Mouse (Mus musculus) forebrain, embryonic 15.5 days (tissue): ENCODE data around the gene Fam83f. TPM values are rescaled to one million over a fixed set of nuclear protein-coding genes. Genes with fewer than 3 reads are reported as not detected.

Experiments
- ATAC-seq: fragments of 200-750 bp; cut with Nextera tagmentation; replicated peaks from 2 replicates; pipeline ENCODE4 v1.8.0; 2017; ENCODE audit warnings: mild to moderate bottlenecking, moderate TSS enrichment, moderate library complexity
- H3K27ac ChIP-seq: fragments of 300-500 bp; sonication (generic); replicated peaks from 2 replicates; pipeline ENCODE4 v1.5.1; 2015; ENCODE audit warnings: mild to moderate bottlenecking, inconsistent platforms
- H3K27me3 ChIP-seq: fragments of 300-500 bp; sonication (generic); 2 replicates; pipeline ENCODE4 v1.6.1; 2015; ENCODE audit warnings: inconsistent platforms
- H3K36me3 ChIP-seq: fragments of 300-500 bp; sonication (generic); 2 replicates; pipeline ENCODE4 v1.6.1; 2015; ENCODE audit warnings: mild to moderate bottlenecking, inconsistent platforms
- H3K4me1 ChIP-seq: fragments of 300-500 bp; sonication (generic); 2 replicates; pipeline ENCODE4 v1.6.1; 2015; ENCODE audit warnings: inconsistent platforms
- H3K4me2 ChIP-seq: fragments of 300-500 bp; sonication (generic); replicated peaks from 2 replicates; pipeline ENCODE4 v1.6.1; 2015; ENCODE audit warnings: mild to moderate bottlenecking, inconsistent platforms
- H3K4me3 ChIP-seq: fragments of 300-500 bp; sonication (generic); 2 replicates; pipeline ENCODE4 v1.5.1; 2015; ENCODE audit warnings: mild to moderate bottlenecking, inconsistent platforms
- H3K9ac ChIP-seq: fragments of 300-500 bp; sonication (generic); replicated peaks from 2 replicates; pipeline ENCODE4 v1.6.1; 2015; ENCODE audit warnings: mild to moderate bottlenecking, inconsistent platforms
- H3K9me3 ChIP-seq: fragments of 300-500 bp; sonication (generic); 2 replicates; pipeline ENCODE4 v1.6.1; 2016; ENCODE audit warnings: inconsistent platforms
- WGBS: fragments of 180-500 bp; shearing (Covaris S2); methylation state at CpG from one replicate; pipeline ENCODE4 v1.1.7; 2015; ENCODE audit warnings: mixed read lengths; 5-methylcytosine and 5-hydroxymethylcytosine counted together
- polyA plus RNA-seq: library from polyadenylated mRNA; unstranded; fragments of >200 nt; fragmentation: Nextera tagmentation; extraction: Ambion mirVana; gene quantifications from 2 replicates; pipeline ENCODE4 v1.2.1, GENCODE M21; 2015

Gene Fam83f
- polyA plus RNA-seq, 1 experiment from 2014 or later: 0.05 TPM

GRCm38 (mm10) chr15:80711401-80712151 is 39.9 kb downstream of the Fam83f start:
- peak overlapping the region; percentile 88 for H3K4me2 ChIP-seq
- peak; percentile 41 for ATAC-seq
- H3K9ac ChIP-seq: peak overlapping the region; percentile 81
- H3K4me1 ChIP-seq: peaks cover 35% of the 10 kb centered on the region
- H3K27me3 ChIP-seq: no peaks in the 10 kb centered on the region
- peak overlapping the region; percentile 99 for H3K27ac ChIP-seq
- WGBS: under 1% methylated on average over 80 of the region's 106 CpGs
- no peaks in the 10 kb centered on the region for H3K36me3 ChIP-seq
- peak overlapping the region; percentile 100 for H3K4me3 ChIP-seq
- no peaks in the 10 kb centered on the region for H3K9me3 ChIP-seq

DNA sequence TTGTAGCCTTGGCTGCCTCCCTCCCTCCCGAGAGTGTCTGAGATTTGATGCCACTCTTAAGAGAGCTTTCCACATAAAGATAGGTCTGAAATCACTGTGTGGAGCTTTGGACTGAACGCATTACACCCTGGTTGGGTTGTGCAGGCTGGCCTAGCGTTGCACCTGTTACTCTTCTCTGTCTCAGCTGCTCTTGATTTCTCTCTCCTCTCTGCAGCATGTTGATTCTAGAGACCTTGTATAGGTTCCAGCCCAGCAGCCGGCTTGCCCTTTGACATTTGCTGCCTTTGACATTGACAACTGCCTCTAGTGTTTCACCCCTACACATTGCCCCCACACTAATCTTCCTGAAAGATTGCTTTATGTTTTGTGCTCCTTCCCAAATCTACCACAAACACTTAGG is 42.7 kb downstream of the Fam83f start:
- ATAC-seq: no peak
- H3K27ac ChIP-seq: no peak overlapping the region
- no peak overlapping the region for H3K4me3 ChIP-seq
- no peaks in the 10 kb centered on the region for H3K27me3 ChIP-seq
- peaks cover 23% of the 10 kb centered on the region for H3K4me1 ChIP-seq
- H3K9ac ChIP-seq: no peak overlapping the region
- no peak overlapping the region for H3K4me2 ChIP-seq
- 80% methylated on average over 4 of the region's 4 CpGs for WGBS
- H3K36me3 ChIP-seq: no peaks in the 10 kb centered on the region
- H3K9me3 ChIP-seq: no peaks in the 10 kb centered on the region

GRCm38 (mm10) chr15:80716631-80717135 is 45.0 kb downstream of the Fam83f start:
- Histone ChIP-seq H3K9me3 (no peaks in the 10 kb centered on the region), H3K4me2 (no peak overlapping the region), H3K36me3 (no peaks in the 10 kb centered on the region), H3K4me1 (peaks cover 12% of the 10 kb centered on the region), H3K27ac (no peak overlapping the region), H3K27me3 (no peaks in the 10 kb centered on the region), H3K9ac (no peak overlapping the region), H3K4me3 (no peak overlapping the region)
- 80% methylated on average over 8 of the region's 8 CpGs for WGBS
- no peak for ATAC-seq

DNA sequence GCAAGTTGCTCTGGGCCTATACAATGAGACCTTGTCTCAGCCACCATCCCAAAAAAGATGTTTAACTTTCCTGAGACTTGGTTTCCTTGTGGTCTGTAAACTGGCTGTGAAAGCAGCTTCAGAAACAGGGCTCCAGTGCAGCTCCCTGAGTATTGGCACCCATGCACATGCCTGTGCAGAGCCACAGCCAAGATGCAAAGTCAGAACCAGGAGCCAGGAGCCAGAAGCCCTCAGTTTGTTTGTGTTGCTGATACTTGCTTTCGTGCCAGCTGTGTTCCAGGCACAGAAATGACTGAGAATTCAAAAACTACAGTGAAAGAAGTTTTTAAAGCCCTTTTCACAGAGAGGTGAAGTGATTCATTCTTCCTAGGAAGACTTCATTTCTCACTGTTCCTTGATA is 45.8 kb downstream of the Fam83f start:
- H3K9ac ChIP-seq: no peak overlapping the region
- no peaks in the 10 kb centered on the region for H3K36me3 ChIP-seq
- no peak overlapping the region for H3K4me3 ChIP-seq
- H3K27me3 ChIP-seq: no peaks in the 10 kb centered on the region
- no peak overlapping the region for H3K4me2 ChIP-seq
- no peak overlapping the region for H3K27ac ChIP-seq
- no peaks in the 10 kb centered on the region for H3K9me3 ChIP-seq
- peaks cover 9% of the 10 kb centered on the region for H3K4me1 ChIP-seq
- ATAC-seq: no peak
- 46% methylated on average over 1 of the region's 1 CpGs for WGBS

GRCm38 (mm10) chr15:80720249-80720648 is 48.6 kb downstream of the Fam83f start:
- no peaks in the 10 kb centered on the region for H3K27me3 ChIP-seq
- H3K9ac ChIP-seq: no peak overlapping the region
- H3K4me2 ChIP-seq: no peak overlapping the region
- H3K4me1 ChIP-seq: peaks cover 9% of the 10 kb centered on the region; the same call in 1 of the 2 replicates
- WGBS: 87% methylated on average over 5 of the region's 5 CpGs
- H3K4me3 ChIP-seq: no peak overlapping the region
- no peaks in the 10 kb centered on the region for H3K9me3 ChIP-seq
- ATAC-seq: no peak
- no peak overlapping the region for H3K27ac ChIP-seq
- H3K36me3 ChIP-seq: no peaks in the 10 kb centered on the region

GRCm38 (mm10) chr15:80721861-80722260 is 50.2 kb downstream of the Fam83f start:
- WGBS: 77% methylated on average over 6 of the region's 6 CpGs
- Histone ChIP-seq H3K4me1 (peaks cover 9% of the 10 kb centered on the region; the same call in 1 of the 2 replicates), H3K36me3 (no peaks in the 10 kb centered on the region), H3K4me2 (no peak overlapping the region), H3K4me3 (no peak overlapping the region), H3K27ac (no peak overlapping the region), H3K27me3 (no peaks in the 10 kb centered on the region), H3K9ac (no peak overlapping the region), H3K9me3 (no peaks in the 10 kb centered on the region)
- ATAC-seq: no peak

- no peak for ATAC-seq
- Histone ChIP-seq H3K4me2 (no peak overlapping the region), H3K4me3 (no peak overlapping the region), H3K9me3 (no peaks in the 10 kb centered on the region), H3K27ac (no peak overlapping the region), H3K27me3 (no peaks in the 10 kb centered on the region), H3K4me1 (peaks cover 7% of the 10 kb centered on the region; the same call in 1 of the 2 replicates), H3K9ac (no peak overlapping the region), H3K36me3 (no peaks in the 10 kb centered on the region)
- 38% methylated on average over 3 of the region's 3 CpGs for WGBS
These were observed 50.7 kb downstream of the Fam83f start for GRCm38 (mm10) chr15:80722366-80722765.

GRCm38 (mm10) chr15:80729477-80729876 is 57.8 kb downstream of the Fam83f start:
- no peak overlapping the region for H3K4me3 ChIP-seq
- H3K36me3 ChIP-seq: no peaks in the 10 kb centered on the region
- WGBS: 68% methylated on average over 2 of the region's 2 CpGs
- no peaks in the 10 kb centered on the region for H3K9me3 ChIP-seq
- H3K4me1 ChIP-seq: no peaks in the 10 kb centered on the region; the same call in 1 of the 2 replicates
- H3K27ac ChIP-seq: no peak overlapping the region
- H3K27me3 ChIP-seq: no peaks in the 10 kb centered on the region
- ATAC-seq: no peak
- no peak overlapping the region for H3K9ac ChIP-seq
- H3K4me2 ChIP-seq: no peak overlapping the region

DNA sequence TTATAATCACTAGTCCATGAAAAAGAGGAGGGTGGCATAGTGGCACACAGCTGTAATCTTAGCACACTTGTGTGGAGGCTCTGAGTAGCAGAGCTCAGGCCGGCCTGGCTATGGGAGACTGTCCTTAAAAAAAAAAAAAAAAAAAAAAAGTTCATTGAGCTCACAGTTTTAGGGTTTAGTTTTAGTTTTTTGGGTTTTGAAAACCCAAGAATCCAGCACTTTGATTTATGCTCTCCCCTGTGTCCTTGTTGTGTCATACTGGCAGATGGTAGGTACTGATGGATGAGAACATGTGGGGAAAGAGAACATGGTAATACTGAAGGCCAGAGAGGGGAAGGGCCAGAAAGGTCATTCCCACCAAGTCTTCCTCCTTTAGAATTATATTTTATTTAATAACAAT is 59.4 kb downstream of the Fam83f start:
- Histone ChIP-seq H3K9me3 (no peaks in the 10 kb centered on the region), H3K36me3 (no peaks in the 10 kb centered on the region), H3K4me3 (no peak overlapping the region), H3K4me1 (no peaks in the 10 kb centered on the region; the same call in 1 of the 2 replicates), H3K4me2 (no peak overlapping the region), H3K9ac (no peak overlapping the region), H3K27me3 (no peaks in the 10 kb centered on the region), H3K27ac (no peak overlapping the region)
- no peak for ATAC-seq
- WGBS: 84% methylated on average over 1 of the region's 1 CpGs

DNA sequence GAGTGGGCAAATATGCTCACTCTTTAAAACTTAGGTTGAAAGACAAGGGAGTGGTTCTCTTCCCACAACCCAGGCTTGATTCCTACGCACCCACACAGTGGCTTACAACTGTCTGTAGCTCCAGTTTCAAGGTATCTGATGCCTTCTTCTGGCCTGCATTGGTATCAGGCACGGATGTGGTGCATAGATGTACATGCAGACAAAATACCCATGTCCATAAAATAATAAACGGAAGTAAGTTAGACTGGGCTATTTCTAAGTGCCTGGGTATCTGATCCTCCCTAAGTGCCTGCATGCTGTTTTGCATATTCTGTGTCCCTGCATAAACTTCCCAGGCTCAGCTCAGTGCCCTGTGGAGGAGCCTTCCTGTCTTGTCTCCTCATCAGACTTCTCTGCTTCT is 59.9 kb downstream of the Fam83f start:
- no peaks in the 10 kb centered on the region for H3K27me3 ChIP-seq
- no peak overlapping the region for H3K4me2 ChIP-seq
- no peaks in the 10 kb centered on the region for H3K9me3 ChIP-seq
- no peak overlapping the region for H3K9ac ChIP-seq
- no peak overlapping the region for H3K27ac ChIP-seq
- H3K4me3 ChIP-seq: no peak overlapping the region
- WGBS: 75% methylated on average over 3 of the region's 3 CpGs
- no peaks in the 10 kb centered on the region; the same call in 1 of the 2 replicates for H3K4me1 ChIP-seq
- no peak for ATAC-seq
- H3K36me3 ChIP-seq: no peaks in the 10 kb centered on the region

GRCm38 (mm10) chr15:80732266-80733030 is 60.8 kb downstream of the Fam83f start:
- ATAC-seq: no peak
- no peak overlapping the region for H3K9ac ChIP-seq
- 49% methylated on average over 4 of the region's 4 CpGs for WGBS
- no peaks in the 10 kb centered on the region for H3K9me3 ChIP-seq
- no peak overlapping the region for H3K4me3 ChIP-seq
- H3K36me3 ChIP-seq: no peaks in the 10 kb centered on the region
- no peak overlapping the region for H3K4me2 ChIP-seq
- no peak overlapping the region for H3K27ac ChIP-seq
- no peaks in the 10 kb centered on the region for H3K27me3 ChIP-seq
- no peaks in the 10 kb centered on the region; the same call in 1 of the 2 replicates for H3K4me1 ChIP-seq

DNA sequence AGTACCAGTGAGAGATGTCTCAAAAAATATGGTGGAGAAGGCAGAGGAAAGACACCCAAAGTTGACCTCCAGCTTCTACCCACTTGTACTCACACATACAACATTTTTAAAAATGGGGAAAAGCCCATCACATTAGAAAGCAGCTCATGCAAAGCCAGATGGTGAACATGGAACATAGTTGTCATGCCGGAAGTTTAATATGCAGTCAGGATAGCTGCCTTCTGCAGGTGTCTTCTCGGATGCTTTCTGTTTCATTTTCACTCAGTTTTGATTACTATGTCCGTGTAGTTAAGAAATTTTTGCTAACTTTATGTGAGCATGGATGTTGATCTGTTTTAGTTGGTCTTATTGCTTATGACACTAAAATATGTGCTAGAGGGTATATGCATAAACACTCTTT is 63.7 kb downstream of the Fam83f start:
- no peak for ATAC-seq
- no peaks in the 10 kb centered on the region; the same call in 1 of the 2 replicates for H3K4me1 ChIP-seq
- 87% methylated on average over 3 of the region's 3 CpGs for WGBS

More for the DNA sequence above, 63.7 kb downstream of the Fam83f start:
- no peak overlapping the region for H3K9ac ChIP-seq
- no peaks in the 10 kb centered on the region for H3K27me3 ChIP-seq
- no peak overlapping the region for H3K27ac ChIP-seq
- H3K36me3 ChIP-seq: no peaks in the 10 kb centered on the region
- no peak overlapping the region for H3K4me3 ChIP-seq
- no peak overlapping the region for H3K4me2 ChIP-seq
- no peaks in the 10 kb centered on the region for H3K9me3 ChIP-seq
